Mouse (Mus musculus): ENCODE results near the gene Gas2l1. TPM values are rescaled to one million over a fixed set of nuclear protein-coding genes. Genes with fewer than 3 reads are reported as not detected.

Gene Gas2l1
- total RNA-seq, 1 experiment: 40.9 TPM

DNA sequence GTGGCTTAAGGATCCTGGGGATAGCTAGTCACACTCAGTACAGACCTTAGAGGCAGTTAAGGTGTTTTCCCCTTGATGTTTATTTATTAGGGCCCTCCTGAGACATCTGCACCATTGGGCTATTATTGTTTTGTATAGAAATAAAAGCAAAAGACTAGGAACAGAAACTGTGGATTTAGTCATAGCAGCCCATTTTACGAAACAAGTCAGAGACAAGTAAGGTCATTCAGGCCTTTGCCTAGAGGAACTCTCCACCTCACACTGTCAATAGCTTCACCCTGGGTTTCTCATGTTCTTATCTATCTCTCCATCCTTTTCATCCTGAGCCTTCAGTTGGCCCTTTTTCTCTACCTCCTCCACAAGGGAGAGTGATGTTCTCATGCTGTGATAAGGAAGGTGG lies 40.0 kb downstream of the Gas2l1 start:
- Histone ChIP-seq H3K4me1 (ENCODE audit: control insufficient read depth in 2 of 2, insufficient read depth in 2 of 2, low read length in 2 of 2, poor library complexity in 1 of 2) (no peaks in the 10 kb centered on the region), H3K36me3 (ENCODE audit: control insufficient read depth, insufficient read depth, low read length, poor library complexity, severe bottlenecking) (peaks cover 39% of the 10 kb centered on the region), H3K27ac (ENCODE audit: insufficient read depth, low read depth, low read length, poor library complexity, severe bottlenecking) (no peak overlapping the region), H3K9me3 (ENCODE audit: control insufficient read depth, insufficient read depth, low read depth, low read length) (no peaks in the 10 kb centered on the region), H3K9ac (ENCODE audit: insufficient read depth, low read depth, low read length, poor library complexity, severe bottlenecking) (no peak overlapping the region), H3K4me3 (ENCODE audit: insufficient read depth in 1 of 2, low read depth in 1 of 2, low read length in 2 of 2, poor library complexity in 1 of 2, severe bottlenecking in 1 of 2) (no peak overlapping the region)
- TF ChIP-seq ZC3H11A (IDR thresholded peaks at IDR 0.05; ENCODE audit: borderline replicate concordance, low read depth, low read length) (no peak), MAFK (IDR thresholded peaks at IDR 0.05; ENCODE audit: insufficient read depth, low read depth, low read length) (no peak), HCFC1 (IDR thresholded peaks at IDR 0.05; ENCODE audit: borderline replicate concordance, insufficient read depth, low read length) (no peak), CHD2 (IDR thresholded peaks at IDR 0.05; ENCODE audit: low read depth, low read length) (no peak), ZNF384 (IDR thresholded peaks at IDR 0.05; ENCODE audit: low read depth, low read length) (no peak)
- in situ Hi-C loops (cut with MboI; ENCODE audit: low sequenced_read_pairs in 2 of 2, unreplicated experiment in 2 of 2): no loop called here
- no peak for DNase-seq (ENCODE audit: low read depth, low spot score)

DNA sequence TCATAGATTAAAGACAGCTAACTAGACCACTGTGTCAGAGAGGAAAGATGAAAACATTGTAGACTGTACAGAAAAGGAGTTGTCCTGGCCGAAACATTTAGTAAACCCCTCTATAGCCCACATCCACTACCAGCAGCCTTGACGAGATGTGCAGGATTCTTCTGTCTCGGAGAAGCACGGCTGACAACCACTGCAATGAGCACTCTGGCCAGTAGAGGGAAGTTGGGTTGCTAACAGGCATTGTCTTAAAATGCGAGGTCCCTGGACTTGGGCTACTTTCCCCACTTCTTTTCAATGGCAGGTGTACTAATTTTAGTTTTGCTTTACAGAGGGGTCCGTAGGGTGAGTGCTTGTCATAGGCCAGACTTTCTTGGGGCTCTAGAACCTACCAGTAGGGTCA lies 47.6 kb downstream of the Gas2l1 start:
- DNase-seq (ENCODE audit: low read depth, low spot score): peak; percentile 7
- no peak for TF ChIP-seq CHD2 (IDR thresholded peaks at IDR 0.05; ENCODE audit: low read depth, low read length)
- no peak for TF ChIP-seq ZC3H11A (IDR thresholded peaks at IDR 0.05; ENCODE audit: borderline replicate concordance, low read depth, low read length)
- TF ChIP-seq HCFC1 (IDR thresholded peaks at IDR 0.05; ENCODE audit: borderline replicate concordance, insufficient read depth, low read length): no peak
- TF ChIP-seq ZNF384 (IDR thresholded peaks at IDR 0.05; ENCODE audit: low read depth, low read length): no peak
- TF ChIP-seq MAFK (IDR thresholded peaks at IDR 0.05; ENCODE audit: insufficient read depth, low read depth, low read length): no peak
- Histone ChIP-seq H3K4me1 (ENCODE audit: control insufficient read depth in 2 of 2, insufficient read depth in 2 of 2, low read length in 2 of 2, poor library complexity in 1 of 2) (no peaks in the 10 kb centered on the region), H3K9me3 (ENCODE audit: control insufficient read depth, insufficient read depth, low read depth, low read length) (no peaks in the 10 kb centered on the region), H3K4me3 (ENCODE audit: insufficient read depth in 1 of 2, low read depth in 1 of 2, low read length in 2 of 2, poor library complexity in 1 of 2, severe bottlenecking in 1 of 2) (no peak overlapping the region), H3K9ac (ENCODE audit: insufficient read depth, low read depth, low read length, poor library complexity, severe bottlenecking) (no peak overlapping the region), H3K36me3 (ENCODE audit: control insufficient read depth, insufficient read depth, low read length, poor library complexity, severe bottlenecking) (peaks cover 54% of the 10 kb centered on the region), H3K27ac (ENCODE audit: insufficient read depth, low read depth, low read length, poor library complexity, severe bottlenecking) (no peak overlapping the region)
- in situ Hi-C loops (cut with MboI; ENCODE audit: low sequenced_read_pairs in 2 of 2, unreplicated experiment in 2 of 2): no loop called here

DNA sequence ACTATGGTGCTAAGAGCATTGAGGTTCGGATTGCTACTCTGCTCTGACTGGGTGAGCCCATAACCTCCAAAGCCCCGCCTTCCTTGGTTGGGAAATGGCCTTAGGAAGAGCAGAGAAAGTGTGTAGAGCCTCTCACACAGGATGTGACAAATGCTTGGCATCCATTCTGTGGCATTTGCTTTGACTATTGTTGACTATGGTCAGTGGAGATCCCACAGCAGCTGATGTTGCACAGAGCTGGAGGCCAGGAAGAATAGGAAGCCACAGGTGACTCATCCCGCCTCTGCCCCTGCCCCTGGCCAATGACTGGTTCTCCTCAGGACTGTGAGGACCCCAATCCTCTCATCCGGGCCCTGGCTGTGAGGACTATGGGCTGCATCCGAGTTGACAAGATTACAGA lies 48.8 kb downstream of the Gas2l1 start:
- in situ Hi-C loops (cut with MboI; ENCODE audit: low sequenced_read_pairs in 2 of 2, unreplicated experiment in 2 of 2): no loop called here
- H3K9ac ChIP-seq (ENCODE audit: insufficient read depth, low read depth, low read length, poor library complexity, severe bottlenecking): no peak overlapping the region
- no peak for DNase-seq (ENCODE audit: low read depth, low spot score)
- no peak overlapping the region for H3K4me3 ChIP-seq (ENCODE audit: insufficient read depth in 1 of 2, low read depth in 1 of 2, low read length in 2 of 2, poor library complexity in 1 of 2, severe bottlenecking in 1 of 2)
- H3K9me3 ChIP-seq (ENCODE audit: control insufficient read depth, insufficient read depth, low read depth, low read length): no peaks in the 10 kb centered on the region
- H3K4me1 ChIP-seq (ENCODE audit: control insufficient read depth in 2 of 2, insufficient read depth in 2 of 2, low read length in 2 of 2, poor library complexity in 1 of 2): no peaks in the 10 kb centered on the region
- TF ChIP-seq ZNF384 (IDR thresholded peaks at IDR 0.05; ENCODE audit: low read depth, low read length) (no peak), MAFK (IDR thresholded peaks at IDR 0.05; ENCODE audit: insufficient read depth, low read depth, low read length) (no peak), CHD2 (IDR thresholded peaks at IDR 0.05; ENCODE audit: low read depth, low read length) (no peak)
- H3K36me3 ChIP-seq (ENCODE audit: control insufficient read depth, insufficient read depth, low read length, poor library complexity, severe bottlenecking): peaks cover 54% of the 10 kb centered on the region
- H3K27ac ChIP-seq (ENCODE audit: insufficient read depth, low read depth, low read length, poor library complexity, severe bottlenecking): no peak overlapping the region

DNA sequence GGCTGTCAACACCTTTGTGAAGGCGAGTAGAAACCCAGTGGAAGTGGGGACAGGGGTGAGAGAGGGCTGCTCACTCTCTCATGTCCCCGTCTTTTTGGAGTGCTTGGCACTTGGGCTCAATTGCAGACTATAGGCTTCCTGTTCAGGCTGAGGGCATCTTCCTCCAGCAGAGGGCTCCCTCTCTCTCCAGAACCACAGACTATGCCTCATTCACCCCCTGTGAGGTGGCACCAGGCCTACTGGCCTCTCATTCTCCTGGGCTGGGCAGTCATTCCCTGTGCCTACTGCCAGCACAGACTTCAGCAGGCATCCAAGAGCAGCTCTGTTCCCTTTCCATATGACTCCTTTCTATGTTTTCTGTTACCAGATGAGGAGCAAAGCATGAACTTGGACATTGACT lies 49.4 kb downstream of the Gas2l1 start:
- in situ Hi-C loops (cut with MboI; ENCODE audit: low sequenced_read_pairs in 2 of 2, unreplicated experiment in 2 of 2): no loop called here
- Histone ChIP-seq H3K4me1 (ENCODE audit: control insufficient read depth in 2 of 2, insufficient read depth in 2 of 2, low read length in 2 of 2, poor library complexity in 1 of 2) (no peaks in the 10 kb centered on the region), H3K27ac (ENCODE audit: insufficient read depth, low read depth, low read length, poor library complexity, severe bottlenecking) (no peak overlapping the region), H3K9me3 (ENCODE audit: control insufficient read depth, insufficient read depth, low read depth, low read length) (no peaks in the 10 kb centered on the region), H3K4me3 (ENCODE audit: insufficient read depth in 1 of 2, low read depth in 1 of 2, low read length in 2 of 2, poor library complexity in 1 of 2, severe bottlenecking in 1 of 2) (no peak overlapping the region), H3K9ac (ENCODE audit: insufficient read depth, low read depth, low read length, poor library complexity, severe bottlenecking) (no peak overlapping the region), H3K36me3 (ENCODE audit: control insufficient read depth, insufficient read depth, low read length, poor library complexity, severe bottlenecking) (peaks cover 53% of the 10 kb centered on the region)
- TF ChIP-seq ZC3H11A (IDR thresholded peaks at IDR 0.05; ENCODE audit: borderline replicate concordance, low read depth, low read length): no peak
- TF ChIP-seq HCFC1 (IDR thresholded peaks at IDR 0.05; ENCODE audit: borderline replicate concordance, insufficient read depth, low read length): no peak
- TF ChIP-seq MAFK (IDR thresholded peaks at IDR 0.05; ENCODE audit: insufficient read depth, low read depth, low read length): no peak
- DNase-seq (ENCODE audit: low read depth, low spot score): peak; percentile 4

DNA sequence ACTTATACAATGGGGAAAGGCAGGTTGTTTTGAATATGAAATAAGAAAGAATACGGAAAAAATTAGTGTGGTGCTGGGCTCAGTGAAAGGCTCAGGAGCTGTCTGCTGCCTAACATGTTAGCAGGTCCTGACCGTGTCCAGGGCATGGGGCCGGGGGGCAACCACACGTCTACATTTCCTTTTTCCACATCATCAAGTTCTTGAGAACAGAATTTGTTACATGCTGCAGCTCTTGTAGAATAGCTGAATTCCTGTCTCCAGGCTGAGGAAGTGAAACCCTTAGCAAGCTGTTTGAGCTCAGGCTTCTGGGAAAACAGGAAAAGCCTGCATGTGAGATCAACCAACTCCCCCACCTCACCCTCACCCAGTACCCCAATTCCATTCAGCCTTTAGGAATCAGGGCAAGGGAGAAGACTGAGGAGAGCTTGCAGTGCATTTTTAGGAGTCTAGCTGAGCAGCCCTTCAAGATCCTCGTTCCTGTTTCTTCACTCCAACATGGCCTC lies 52.9 kb downstream of the Gas2l1 start:
- Histone ChIP-seq H3K36me3 (ENCODE audit: control insufficient read depth, insufficient read depth, low read length, poor library complexity, severe bottlenecking) (peaks cover 30% of the 10 kb centered on the region), H3K9me3 (ENCODE audit: control insufficient read depth, insufficient read depth, low read depth, low read length) (no peaks in the 10 kb centered on the region), H3K27ac (ENCODE audit: insufficient read depth, low read depth, low read length, poor library complexity, severe bottlenecking) (no peak overlapping the region), H3K4me1 (ENCODE audit: control insufficient read depth in 2 of 2, insufficient read depth in 2 of 2, low read length in 2 of 2, poor library complexity in 1 of 2) (peaks cover 0 to 2% of the 10 kb centered on the region in 2 experiments; a peak in 1 of 4 replicates), H3K9ac (ENCODE audit: insufficient read depth, low read depth, low read length, poor library complexity, severe bottlenecking) (no peak overlapping the region), H3K4me3 (ENCODE audit: insufficient read depth in 1 of 2, low read depth in 1 of 2, low read length in 2 of 2, poor library complexity in 1 of 2, severe bottlenecking in 1 of 2) (no peak overlapping the region)
- in situ Hi-C loops (cut with MboI; ENCODE audit: low sequenced_read_pairs in 2 of 2, unreplicated experiment in 2 of 2): no loop called here
- TF ChIP-seq HCFC1 (IDR thresholded peaks at IDR 0.05; ENCODE audit: borderline replicate concordance, insufficient read depth, low read length) (no peak), MAFK (IDR thresholded peaks at IDR 0.05; ENCODE audit: insufficient read depth, low read depth, low read length) (no peak)
- no peak for DNase-seq (ENCODE audit: low read depth, low spot score)

All from ES-E14 (cell line).